Mouse (Mus musculus) E14TG2a.4 (cell line): ENCODE data around the gene Slc12a6.

Experiments used
- H3K27me3 ChIP-seq: 2 replicates; pipeline ENCODE4 v1.6.1; 2014; ENCODE audit warnings: low read length, control low read depth; ENCODE audit not compliant: insufficient read depth
- H3K36me3 ChIP-seq: 2 replicates; pipeline ENCODE4 v1.6.1; 2014; ENCODE audit warnings: low read length, control low read depth; ENCODE audit not compliant: insufficient read depth
- H3K4me1 ChIP-seq: replicated peaks from 2 replicates; pipeline ENCODE4 v1.6.1; 2014; ENCODE audit warnings: low read depth, low read length, control low read depth
- H3K4me3 ChIP-seq: replicated peaks from 2 replicates; pipeline ENCODE4 v1.5.1; 2014; ENCODE audit warnings: mild to moderate bottlenecking, low read length
- H3K9me3 ChIP-seq: 2 replicates; pipeline ENCODE4 v1.6.1; 2014; ENCODE audit warnings: low read length, control low read depth
- CTCF ChIP-seq: conservative IDR thresholded peaks from 2 replicates; pipeline ENCODE4 v1.5.1; 2014; ENCODE audit warnings: low read length
- NANOG ChIP-seq: IDR thresholded peaks from 2 replicates; pipeline ENCODE4 v1.6.1; 2014; ENCODE audit warnings: borderline replicate concordance, low read length, mixed read lengths
- POU5F1 ChIP-seq: IDR thresholded peaks from 2 replicates; pipeline ENCODE4 v1.6.1; 2014; ENCODE audit warnings: low read length, borderline replicate concordance

Gene Slc12a6

GRCm38 (mm10) chr2:112318905-112319304 lies 53.3 kb downstream of the Slc12a6 start:
- Histone ChIP-seq H3K9me3 (no peaks in the 10 kb centered on the region), H3K36me3 (no peaks in the 10 kb centered on the region), H3K4me3 (no peak overlapping the region), H3K27me3 (no peaks in the 10 kb centered on the region), H3K4me1 (no peaks in the 10 kb centered on the region)
- TF ChIP-seq NANOG (no peak), POU5F1 (no peak), CTCF (no peak)

- H3K4me3 ChIP-seq: no peak overlapping the region
- no peaks in the 10 kb centered on the region for H3K4me1 ChIP-seq
- H3K27me3 ChIP-seq: no peaks in the 10 kb centered on the region
- H3K36me3 ChIP-seq: no peaks in the 10 kb centered on the region
- no peaks in the 10 kb centered on the region for H3K9me3 ChIP-seq
- TF ChIP-seq NANOG (no peak), POU5F1 (no peak), CTCF (no peak)
Observed at GRCm38 (mm10) chr2:112328069-112328777, 62.6 kb downstream of the Slc12a6 start.

- TF ChIP-seq CTCF: no peak
- TF ChIP-seq NANOG: no peak
- no peak for TF ChIP-seq POU5F1
- Histone ChIP-seq H3K9me3 (no peaks in the 10 kb centered on the region), H3K36me3 (peaks cover 27% of the 10 kb centered on the region), H3K27me3 (no peaks in the 10 kb centered on the region), H3K4me1 (no peaks in the 10 kb centered on the region), H3K4me3 (no peak overlapping the region)
Observed at GRCm38 (mm10) chr2:112332051-112332898, 66.7 kb downstream of the Slc12a6 start.

GRCm38 (mm10) chr2:112337211-112337610 lies 71.6 kb downstream of the Slc12a6 start:
- TF ChIP-seq POU5F1: no peak
- TF ChIP-seq NANOG: no peak
- no peak for TF ChIP-seq CTCF
- H3K4me1 ChIP-seq: no peaks in the 10 kb centered on the region
- H3K4me3 ChIP-seq: no peak overlapping the region
- no peaks in the 10 kb centered on the region for H3K9me3 ChIP-seq
- H3K27me3 ChIP-seq: no peaks in the 10 kb centered on the region
- H3K36me3 ChIP-seq: peaks cover 54% of the 10 kb centered on the region

- H3K4me3 ChIP-seq: no peak overlapping the region
- no peaks in the 10 kb centered on the region for H3K27me3 ChIP-seq
- TF ChIP-seq CTCF (0 out of 2 replicates have a peak, but pooled peaks have one; percentile 11), POU5F1 (no peak)
- H3K36me3 ChIP-seq: peaks cover 53% of the 10 kb centered on the region
- no peaks in the 10 kb centered on the region for H3K4me1 ChIP-seq
- H3K9me3 ChIP-seq: no peaks in the 10 kb centered on the region
Observed at GRCm38 (mm10) chr2:112339736-112340135, 74.1 kb downstream of the Slc12a6 start.

GRCm38 (mm10) chr2:112341117-112341516 lies 75.5 kb downstream of the Slc12a6 start:
- TF ChIP-seq NANOG: no peak
- no peak for TF ChIP-seq CTCF
- TF ChIP-seq POU5F1: no peak
- no peaks in the 10 kb centered on the region for H3K9me3 ChIP-seq
- no peaks in the 10 kb centered on the region for H3K27me3 ChIP-seq
- H3K36me3 ChIP-seq: peaks cover 51% of the 10 kb centered on the region
- H3K4me3 ChIP-seq: no peak overlapping the region
- H3K4me1 ChIP-seq: no peaks in the 10 kb centered on the region

- Histone ChIP-seq H3K36me3 (peaks cover 50% of the 10 kb centered on the region), H3K9me3 (no peaks in the 10 kb centered on the region), H3K4me3 (no peak overlapping the region), H3K27me3 (no peaks in the 10 kb centered on the region), H3K4me1 (no peaks in the 10 kb centered on the region)
- TF ChIP-seq POU5F1 (no peak), CTCF (no peak), NANOG (no peak)
Observed at GRCm38 (mm10) chr2:112348246-112348645, 82.6 kb downstream of the Slc12a6 start.

GRCm38 (mm10) chr2:112353685-112354455 lies 88.2 kb downstream of the Slc12a6 start:
- H3K4me1 ChIP-seq: no peaks in the 10 kb centered on the region
- H3K27me3 ChIP-seq: no peaks in the 10 kb centered on the region
- no peak for TF ChIP-seq POU5F1
- TF ChIP-seq CTCF: no peak
- TF ChIP-seq NANOG: no peak

More at GRCm38 (mm10) chr2:112353685-112354455, 88.2 kb downstream of the Slc12a6 start:
- no peaks in the 10 kb centered on the region for H3K9me3 ChIP-seq
- H3K4me3 ChIP-seq: no peak overlapping the region
- peaks cover 80% of the 10 kb centered on the region for H3K36me3 ChIP-seq
